Mouse (Mus musculus) hematopoietic stem cell, adult 5-6 weeks (primary cell): ENCODE measurements at regions not wholly inside any gene's neighbourhood (a gene's known extent, or its start where the extent isn't known, plus 50 kb on each side); places are given as distances from the start of the nearest gene placed in this dataset.

Experiments used
- ATAC-seq, 2 experiments: fragments of 125-278 bp in 1 of 2; replicated peaks in 1 of 2; 2 replicates each; pipeline ENCODE4 v1.8.0; 2016 to 2017; ENCODE audit warnings: inconsistent platforms in 2 of 2, mild to moderate bottlenecking in 2 of 2, moderate number of reproducible peaks in 2 of 2, low read depth in 1 of 2, moderate TSS enrichment in 1 of 2; ENCODE audit not compliant: low FRiP score in 2 of 2, poor library complexity in 2 of 2, severe bottlenecking in 2 of 2, insufficient read depth in 1 of 2, low TSS enrichment in 1 of 2

DNA sequence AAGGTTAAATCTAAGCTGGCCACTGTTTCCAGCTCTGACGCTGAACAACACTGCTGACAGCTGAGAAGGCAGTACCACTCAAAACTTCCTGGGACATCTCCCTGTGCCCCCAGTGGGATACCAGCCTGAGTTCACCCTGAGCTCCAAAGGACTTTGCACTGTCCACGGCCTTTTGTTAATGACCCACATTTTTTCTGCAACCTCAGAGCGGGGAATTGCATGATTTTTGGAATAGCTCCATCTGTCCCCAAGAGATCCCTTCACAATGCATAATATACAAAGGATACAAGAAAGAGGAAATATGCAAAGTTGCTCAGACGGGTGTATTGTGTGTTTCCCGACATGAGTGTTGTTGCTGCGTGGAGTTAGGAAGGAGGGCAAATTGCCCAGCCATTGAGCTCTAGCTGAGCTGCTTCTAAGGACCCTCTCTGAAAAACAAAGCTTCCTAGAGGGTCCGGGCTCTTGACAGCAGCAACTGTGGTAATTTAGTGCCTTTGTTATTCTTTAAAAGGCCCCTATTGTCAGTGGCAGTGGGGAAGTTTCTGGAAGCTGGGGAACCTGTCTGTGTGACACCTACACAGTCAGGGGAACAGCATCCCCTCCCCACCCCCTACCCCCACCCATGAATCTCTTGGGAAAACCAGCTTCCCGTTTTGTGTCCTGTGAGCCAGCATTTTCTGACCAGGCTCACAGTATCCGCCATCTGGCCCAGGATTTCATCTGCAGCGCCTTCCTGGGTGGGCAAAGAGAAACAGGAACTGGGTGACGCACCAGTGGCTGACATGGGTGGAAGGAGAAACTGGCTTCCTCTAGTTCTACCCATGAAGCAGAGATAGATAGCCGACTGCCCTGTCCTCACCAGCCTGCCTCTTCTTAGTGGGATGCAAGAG, 217.4 kb upstream of the Spdye4c start:
- ATAC-seq: peak; percentile 27 to 71; a peak in 1 of 4 replicates

- ATAC-seq: 0 out of 4 replicates have a peak, but pooled peaks have one; percentile 17 to 18
Measured at GRCm38 (mm10) chr2:128374253-128374566, 216.8 kb upstream of the Spdye4c start.

DNA sequence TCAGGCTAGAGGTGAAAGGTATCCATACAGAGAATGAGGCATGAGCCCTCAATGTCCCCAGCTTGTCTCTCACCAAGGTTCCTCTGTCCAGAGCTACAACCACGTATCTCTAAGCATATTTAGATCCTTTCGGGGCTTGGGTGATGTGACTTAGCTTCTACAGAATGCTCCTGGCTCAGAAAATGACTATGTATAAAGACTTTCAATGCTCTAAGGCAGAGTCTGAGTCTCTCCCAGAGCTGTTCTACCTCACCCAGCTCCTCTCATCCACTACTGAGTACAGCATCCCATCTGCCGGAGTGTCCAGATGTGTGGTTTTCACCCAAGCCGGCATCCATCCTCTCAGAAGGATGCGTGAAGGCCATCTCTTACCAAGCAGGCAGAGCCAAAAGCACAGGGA, 216.1 kb upstream of the Spdye4c start:
- no peak for ATAC-seq

- no peak for ATAC-seq
Measured at GRCm38 (mm10) chr2:128375827-128376226, 215.2 kb upstream of the Spdye4c start.

- no peak for ATAC-seq
Measured at GRCm38 (mm10) chr2:128377176-128377575, 213.8 kb upstream of the Spdye4c start.

GRCm38 (mm10) chr2:128377680-128378079, 213.3 kb upstream of the Spdye4c start:
- ATAC-seq: no peak

- ATAC-seq: no peak
Measured at GRCm38 (mm10) chr2:128378456-128378855, 212.6 kb upstream of the Spdye4c start.

DNA sequence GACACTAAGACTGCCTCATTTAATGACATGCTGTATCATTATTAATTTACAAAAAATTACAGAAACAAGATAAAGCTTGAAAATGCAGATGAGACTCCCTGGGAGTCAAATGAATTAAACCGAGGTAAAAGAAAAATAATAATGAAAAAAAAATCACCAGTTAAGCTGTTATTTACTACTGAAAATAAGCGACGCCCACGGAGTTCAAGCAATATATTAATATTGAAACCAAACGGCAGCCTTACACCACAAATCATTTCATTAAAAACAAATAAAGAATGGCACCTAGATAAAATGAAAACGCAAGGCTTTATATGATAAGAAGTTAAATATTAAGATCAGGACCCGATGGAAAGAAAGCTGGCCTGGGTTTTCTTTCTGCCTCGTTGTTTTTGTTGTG, 211.9 kb upstream of the Spdye4c start:
- no peak for ATAC-seq

DNA sequence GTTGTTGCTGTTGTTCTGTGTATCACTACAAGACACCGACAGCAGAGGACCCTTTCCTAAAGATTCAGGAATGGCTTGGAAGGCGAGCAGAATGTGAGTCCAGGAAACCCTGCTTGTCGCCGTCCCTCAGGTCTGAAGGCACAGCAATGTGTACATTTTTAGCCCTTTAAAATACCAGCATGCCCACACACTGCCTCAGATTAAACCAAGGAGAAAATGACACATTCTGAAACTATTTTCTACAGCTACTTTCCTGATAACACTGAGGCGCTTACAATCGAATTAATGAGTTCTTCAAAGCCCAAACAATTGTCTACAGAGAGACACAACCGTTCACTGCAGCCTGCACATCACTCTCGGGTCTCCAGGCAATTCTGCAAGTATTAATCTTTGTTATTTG, 211.5 kb upstream of the Spdye4c start:
- ATAC-seq: no peak

DNA sequence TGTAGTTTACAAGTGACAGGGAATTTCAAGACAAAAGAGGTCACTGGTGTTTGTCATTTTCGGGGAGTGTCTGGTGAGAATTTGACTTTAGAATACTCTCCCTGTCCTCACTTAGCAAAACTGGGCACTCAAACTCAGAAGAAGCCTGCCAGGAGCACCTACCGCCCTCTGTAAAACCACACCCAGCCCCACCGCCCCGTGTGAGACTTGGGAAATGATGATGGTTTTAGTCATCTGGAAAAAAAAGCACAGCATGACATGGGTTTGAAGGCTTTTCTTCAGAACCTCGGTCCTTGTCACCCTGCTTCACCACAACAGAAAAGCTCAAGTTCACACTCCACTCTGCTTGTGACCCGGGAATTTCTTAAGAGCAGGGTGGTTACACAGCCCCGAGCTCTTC, 210.4 kb upstream of the Spdye4c start:
- ATAC-seq: no peak

DNA sequence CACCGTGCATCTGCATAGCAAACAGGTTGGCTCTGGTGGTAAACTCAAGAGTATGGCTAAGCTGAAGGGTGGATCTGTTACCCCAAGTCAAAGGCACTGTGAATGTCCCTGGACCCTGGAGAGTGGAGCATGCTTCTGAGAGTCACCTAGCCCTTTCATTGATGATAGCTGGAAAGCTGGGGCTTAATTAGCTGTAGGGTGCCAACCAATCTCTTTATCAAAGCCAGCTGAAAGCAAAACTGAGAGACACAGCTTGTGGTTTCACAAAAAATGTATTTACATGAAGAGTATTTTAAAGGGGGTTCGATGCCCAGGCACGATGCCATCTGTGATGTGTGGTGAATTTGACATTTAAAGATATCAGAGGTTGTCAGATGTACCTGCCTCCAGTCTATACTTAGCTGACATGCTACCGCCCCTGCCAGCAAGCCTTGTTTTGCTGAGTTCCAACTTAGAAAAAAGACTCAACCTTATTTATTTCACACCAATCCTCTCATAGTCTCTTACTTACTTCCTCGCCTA, 209.3 kb upstream of the Spdye4c start:
- ATAC-seq: no peak

DNA sequence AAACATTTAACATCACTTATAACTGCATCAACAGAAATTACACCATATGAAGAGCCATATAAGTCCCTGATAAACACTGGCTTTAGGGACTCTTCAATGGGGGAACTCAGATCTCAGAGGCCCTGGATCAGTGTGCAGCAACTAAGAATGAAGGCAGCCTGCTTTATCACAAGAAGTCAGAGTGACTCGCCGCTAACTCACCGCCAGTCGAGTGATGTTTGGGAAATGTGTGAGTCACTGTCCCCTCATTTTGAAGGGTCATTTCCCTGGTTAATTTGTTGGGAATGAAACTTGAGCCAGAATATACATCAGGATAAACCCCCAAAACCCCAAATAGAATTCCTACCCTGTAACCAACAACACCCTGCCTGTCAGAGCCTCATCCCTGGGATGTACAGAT, 208.5 kb upstream of the Spdye4c start:
- ATAC-seq: no peak

- ATAC-seq: no peak
Measured at GRCm38 (mm10) chr2:128384612-128385011, 206.4 kb upstream of the Spdye4c start.

DNA sequence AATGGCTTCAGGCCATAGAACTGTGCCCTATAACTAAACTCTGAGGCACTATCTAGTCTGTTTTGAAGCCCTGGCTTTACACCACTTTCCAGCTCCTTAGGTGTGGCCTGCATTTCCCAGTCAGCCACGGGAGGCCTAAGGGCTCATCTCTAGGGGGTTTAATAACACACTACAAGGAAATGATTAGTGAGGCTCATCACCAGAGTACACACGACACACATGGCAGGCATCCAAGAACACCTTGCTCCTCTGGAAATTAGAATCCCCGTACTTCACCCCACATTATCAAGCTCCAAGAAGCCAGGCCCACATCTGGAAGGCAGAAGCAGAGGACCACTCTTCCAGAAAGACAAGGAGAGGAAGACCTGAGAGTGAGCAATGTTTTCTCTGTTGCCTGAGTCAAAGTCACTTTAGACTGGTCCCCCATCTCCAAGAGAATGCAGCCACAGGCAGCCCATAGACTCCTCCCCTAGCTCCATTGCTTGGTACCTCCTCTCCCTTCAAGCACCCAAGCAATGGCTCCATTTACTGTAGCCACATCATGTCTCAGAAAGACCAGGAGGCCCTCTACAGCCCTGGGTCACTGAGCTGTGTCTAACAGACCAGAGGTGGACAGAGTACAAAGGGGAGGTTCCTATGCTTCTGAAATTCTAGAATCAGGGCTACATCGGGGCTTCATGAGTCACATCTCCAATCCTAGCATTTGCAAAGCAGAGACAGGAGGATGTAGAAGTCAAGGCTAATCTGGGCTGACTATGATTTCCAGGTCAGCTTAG, 204.0 kb upstream of the Spdye4c start:
- no peak for ATAC-seq

- no peak for ATAC-seq
Measured at GRCm38 (mm10) chr2:128387851-128388471, 203.0 kb upstream of the Spdye4c start.

DNA sequence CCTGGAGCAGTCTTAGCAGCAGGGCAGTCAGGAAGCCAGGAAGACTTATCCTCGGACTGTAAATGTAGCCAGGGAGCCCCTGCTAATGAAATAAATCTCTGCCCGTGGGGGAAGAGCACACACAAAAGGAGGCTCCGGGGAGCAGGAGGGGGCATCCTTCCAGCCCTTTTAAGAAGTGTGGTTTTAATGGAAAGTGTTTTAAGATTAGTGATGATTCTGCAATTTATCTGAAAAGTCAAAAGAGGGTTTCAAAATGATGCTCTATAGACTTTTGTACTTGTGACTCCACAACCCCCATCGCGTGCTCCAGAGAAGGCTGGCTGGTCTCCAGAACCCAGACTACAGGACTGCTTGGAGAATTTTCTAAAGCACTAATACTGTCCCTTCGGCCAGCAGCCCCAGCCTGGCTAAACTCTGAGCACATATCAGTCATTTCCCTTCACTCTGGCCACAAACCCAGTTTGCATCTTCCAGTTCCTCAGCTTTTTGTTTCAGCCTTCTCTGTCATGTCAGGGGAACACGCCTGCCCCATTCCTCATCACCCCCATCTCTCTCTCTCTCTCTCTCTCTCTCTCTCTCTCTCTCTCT, 202.0 kb upstream of the Spdye4c start:
- ATAC-seq: no peak

DNA sequence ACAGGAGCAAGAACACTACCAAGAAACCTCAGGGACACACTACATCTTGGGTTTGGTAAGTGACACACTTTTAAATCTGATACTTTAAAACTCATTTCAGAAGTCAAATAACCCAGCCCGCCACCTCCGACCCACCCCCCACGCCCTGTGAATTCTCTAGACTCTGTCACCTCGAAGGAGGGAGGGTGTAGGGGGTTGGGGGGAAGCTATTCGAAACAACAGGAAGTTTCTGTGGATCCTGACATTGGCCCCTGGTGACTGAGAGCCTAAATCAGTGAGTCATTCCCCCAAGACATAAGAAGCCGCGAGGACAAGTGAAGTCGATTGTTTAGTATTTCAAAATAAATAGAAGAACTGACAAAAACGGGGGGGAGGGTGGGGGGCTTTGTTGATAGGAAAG, 198.7 kb upstream of the Spdye4c start:
- 0 out of 4 replicates have a peak, but pooled peaks of 1 of the 2 experiments have one; percentile 36 for ATAC-seq

GRCm38 (mm10) chr2:128393401-128393800, 197.6 kb upstream of the Spdye4c start:
- no peak for ATAC-seq
